Mouse (Mus musculus) heart, adult 8-10 months (tissue): ENCODE data around the gene Isg20. TPM values are rescaled to one million over a fixed set of nuclear protein-coding genes. Genes with fewer than 3 reads are reported as not detected.

Source experiments
- DNase-seq: peaks from one replicate; pipeline ENCODE4 v3.0.0; 2022; ENCODE audit warnings: low spot score
- microRNA-seq: library from miRNA; unstranded; fragments of <30 nt; microRNA quantifications from one replicate; pipeline ENCODE4 v1.2.0, GENCODE M21; 2022
- total RNA-seq, 4 experiments: library from RNA; stranded (reverse); gene quantifications; 2 replicates each; pipeline ENCODE4 v1.2.4; 2022

Isg20 gene
- total RNA-seq, 4 experiments from 2014 or later: 1.8 to 7.5 (median 5.4) TPM

DNA sequence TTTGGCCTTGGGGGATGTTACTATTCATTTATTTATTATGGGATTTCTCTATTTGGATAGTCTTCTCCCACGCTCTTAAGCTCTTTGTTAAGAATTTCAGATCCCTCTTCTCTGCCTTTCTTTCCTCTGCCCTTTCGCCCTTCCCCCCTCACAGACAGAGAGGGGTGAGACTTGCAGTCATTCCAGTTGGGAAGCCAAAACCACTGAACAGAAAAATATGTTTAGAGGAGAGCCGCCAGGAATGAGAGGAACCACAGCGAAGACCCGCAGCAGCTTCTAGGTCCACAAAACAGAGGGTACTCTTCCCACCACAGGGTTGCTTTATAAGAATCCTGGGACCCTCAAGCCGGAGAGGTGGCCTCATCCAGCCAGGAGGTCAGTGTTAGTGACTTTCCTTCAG is 41.4 kb downstream of the Isg20 start:
- no peak for DNase-seq

DNA sequence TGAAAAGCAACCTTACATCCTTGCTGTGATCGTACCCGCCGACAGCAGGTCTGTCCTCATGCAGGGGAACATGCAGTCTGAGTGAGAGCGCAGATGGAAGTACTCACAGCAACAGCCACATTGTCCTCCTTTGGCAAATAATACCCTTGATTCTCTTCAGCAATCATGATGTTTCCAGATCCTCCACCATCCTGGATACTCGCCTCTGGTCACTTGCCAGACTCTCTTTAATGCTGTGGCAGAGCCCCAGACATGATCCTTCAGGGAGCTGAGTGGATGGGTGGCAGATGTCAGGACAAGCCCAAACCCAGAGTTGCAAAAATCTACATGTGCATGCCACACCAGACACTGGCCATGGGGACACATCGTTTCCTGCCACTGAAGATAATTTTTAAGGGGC is 41.9 kb downstream of the Isg20 start:
- DNase-seq: no peak

DNA sequence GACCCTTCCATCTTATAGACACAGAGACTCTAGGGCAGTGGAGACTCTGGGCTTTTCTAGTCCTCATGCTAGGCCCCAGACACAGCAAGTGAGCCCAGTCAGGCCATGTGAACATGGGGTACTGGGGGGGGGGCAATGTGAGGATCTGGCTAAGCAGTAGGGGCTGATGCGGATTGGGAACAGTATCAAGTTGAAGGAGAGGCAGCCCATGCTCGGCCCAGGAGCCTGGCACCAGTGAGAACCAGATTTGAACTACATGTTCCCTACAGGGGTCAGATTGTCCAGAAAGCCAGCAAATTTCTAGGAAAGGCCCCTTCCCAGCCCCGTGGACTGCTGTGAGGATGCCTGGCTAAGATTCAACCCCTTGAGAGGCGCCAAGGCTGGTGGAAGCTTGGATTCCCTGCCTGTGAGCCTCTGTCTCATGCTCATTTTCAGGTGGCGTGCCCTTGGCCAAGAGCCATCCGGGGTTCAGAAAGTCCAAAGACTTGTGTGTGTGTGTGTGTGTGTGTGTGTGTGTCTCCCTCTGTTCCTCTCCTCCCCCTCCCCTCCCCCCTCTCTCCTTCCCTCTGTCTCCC is 45.4 kb downstream of the Isg20 start:
- no peak for DNase-seq

DNA sequence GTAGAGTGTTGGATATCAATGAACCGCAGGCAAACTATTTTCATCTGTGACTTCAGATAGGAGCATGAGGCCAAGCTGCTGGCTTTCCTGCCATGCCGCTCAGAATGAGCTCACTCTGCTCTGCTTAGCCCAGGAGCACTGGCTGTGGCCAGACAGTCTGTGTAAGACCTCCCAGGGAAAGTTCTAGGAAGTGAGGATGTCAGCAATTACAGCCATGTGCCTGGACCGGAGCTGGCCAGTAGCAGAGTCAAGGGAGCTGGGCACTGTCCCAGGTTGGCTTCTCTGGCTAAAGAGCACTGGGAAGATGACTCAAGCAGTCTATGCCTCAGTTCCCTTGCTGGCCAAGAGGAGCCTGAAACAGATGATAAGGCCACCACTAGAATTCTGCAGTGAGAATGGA is 50.7 kb downstream of the Isg20 start:
- no peak for DNase-seq

Small RNAs within 50 kb of the gene (microRNA-seq; reads per million reads assigned to microRNA genes)
- not detected for gene Mir7-2

Other genes starting within 250 kb of the Isg20 start
- gene Ntrk3, start 175.4 kb upstream of the Isg20 start, total RNA-seq: 1 to 10 TPM; 1.1 to 1.6 (median 1.2) TPM
- gene Mrps11, start 130.3 kb upstream of the Isg20 start, total RNA-seq: 10 to 100 TPM; 39.7 to 43.2 (median 42.7) TPM
- gene Mrpl46, start 129.9 kb upstream of the Isg20 start, total RNA-seq: 10 to 100 TPM; 50.8 to 60.1 (median 55.3) TPM
- gene Det1, start 66.2 kb upstream of the Isg20 start, total RNA-seq: 10 to 100 TPM; 13.5 to 16.7 (median 15.1) TPM
- gene Aen, start 17.6 kb upstream of the Isg20 start, total RNA-seq: 10 to 100 TPM; 32.7 to 39.3 (median 35.5) TPM
- under 1 TPM; 0.05 to 0.16 (median 0.11) TPM for gene Acan, start 140.1 kb downstream of the Isg20 start, total RNA-seq
- gene Hapln3, start 217.6 kb downstream of the Isg20 start, total RNA-seq: 1 to 10 TPM in 1 of 4 experiments, under 1 TPM in 3; 0.08 to 1.1 (median 0.30) TPM
- gene Mfge8, start 235.6 kb downstream of the Isg20 start, total RNA-seq: 100 to 1,000 TPM; 124 to 143 (median 129) TPM